Mouse (Mus musculus) embryonic facial prominence, embryonic 13.5 days (tissue): ENCODE results near the gene Lss. TPM values are rescaled to one million over a fixed set of nuclear protein-coding genes. Genes with fewer than 3 reads are reported as not detected.

Experiments used
- ATAC-seq: fragments of 200-750 bp; cut with Nextera tagmentation; 2 replicates; pipeline ENCODE4 v1.8.0; 2017; ENCODE audit warnings: low read depth; ENCODE audit not compliant: insufficient number of reproducible peaks, insufficient read depth, low FRiP score, low TSS enrichment
- H3K27ac ChIP-seq: fragments of 300-500 bp; sonication (generic); 2 replicates; pipeline ENCODE4 v1.5.1; 2015; ENCODE audit warnings: moderate library complexity, mild to moderate bottlenecking, inconsistent platforms
- H3K27me3 ChIP-seq: fragments of 300-500 bp; sonication (generic); 2 replicates; pipeline ENCODE4 v1.6.1; 2015; ENCODE audit warnings: mild to moderate bottlenecking, inconsistent platforms
- H3K36me3 ChIP-seq: fragments of 300-500 bp; sonication (generic); 2 replicates; pipeline ENCODE4 v1.6.1; 2015; ENCODE audit warnings: mild to moderate bottlenecking, inconsistent platforms
- H3K4me1 ChIP-seq: fragments of 300-500 bp; sonication (generic); 2 replicates; pipeline ENCODE4 v1.6.1; 2015; ENCODE audit warnings: inconsistent platforms
- H3K4me2 ChIP-seq: fragments of 300-500 bp; sonication (generic); 2 replicates; pipeline ENCODE4 v1.6.1; 2015; ENCODE audit warnings: moderate library complexity, mild to moderate bottlenecking, inconsistent platforms
- H3K4me3 ChIP-seq: fragments of 300-500 bp; sonication (generic); 2 replicates; pipeline ENCODE4 v1.5.1; 2015; ENCODE audit warnings: mild to moderate bottlenecking, inconsistent platforms
- H3K9ac ChIP-seq: fragments of 300-500 bp; sonication (generic); 2 replicates; pipeline ENCODE4 v1.6.1; 2015; ENCODE audit warnings: mild to moderate bottlenecking, inconsistent platforms
- H3K9me3 ChIP-seq: fragments of 300-500 bp; sonication (generic); 2 replicates; pipeline ENCODE4 v1.6.1; 2016; ENCODE audit warnings: inconsistent platforms
- WGBS: fragments of 180-500 bp; shearing (Covaris S2); methylation state at CpG from one replicate; pipeline ENCODE4 v1.1.7; 2015; ENCODE audit warnings: mixed read lengths; 5-methylcytosine and 5-hydroxymethylcytosine counted together
- polyA plus RNA-seq: library from polyadenylated mRNA; unstranded; fragments of >200 nt; fragmentation: Nextera tagmentation; extraction: Ambion mirVana; gene quantifications from 2 replicates; pipeline ENCODE4 v1.2.1, GENCODE M21; 2015

Lss gene
- polyA plus RNA-seq, 1 experiment from 2014 or later: 37.3 TPM

DNA sequence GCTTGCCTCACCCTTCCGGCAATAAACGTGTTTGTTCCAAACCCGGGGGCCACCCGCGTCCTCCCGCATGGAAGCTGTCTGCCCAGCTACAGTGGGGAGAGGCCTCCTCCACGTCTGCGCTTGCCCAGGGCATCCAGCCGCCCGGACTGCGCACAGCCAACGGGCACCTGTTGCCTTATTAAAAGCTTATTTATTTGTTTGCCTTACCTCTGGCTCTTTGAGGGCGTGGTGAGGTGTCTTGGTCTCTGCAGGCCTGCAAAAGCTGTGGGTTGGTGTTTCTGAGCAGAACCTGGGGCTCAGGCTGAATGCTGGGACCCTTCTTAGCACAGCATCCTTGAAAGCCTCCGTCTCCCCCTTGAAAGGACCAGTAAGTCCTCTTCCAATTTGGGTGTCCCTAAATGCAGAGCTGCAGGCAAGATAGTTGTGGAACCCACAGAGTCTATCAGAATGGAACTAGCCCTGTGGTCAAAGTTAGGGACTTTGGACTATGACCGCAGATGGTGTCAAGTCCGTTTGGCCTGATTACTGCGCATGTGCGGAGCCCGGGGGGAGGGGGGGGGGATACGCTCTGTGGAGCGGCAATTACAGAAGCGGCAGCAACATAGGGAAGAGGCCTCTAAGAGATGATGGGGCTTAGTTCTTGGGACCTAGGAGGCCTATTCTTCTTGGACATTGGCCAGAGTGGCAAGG lies 38.8 kb downstream of the Lss start:
- WGBS: 87% methylated on average over 22 of the region's 22 CpGs

GRCm38 (mm10) chr10:76571070-76571469 lies 39.7 kb downstream of the Lss start:
- H3K4me2 ChIP-seq: no peak overlapping the region
- H3K9ac ChIP-seq: no peak overlapping the region
- H3K36me3 ChIP-seq: no peaks in the 10 kb centered on the region
- no peak overlapping the region for H3K27ac ChIP-seq
- H3K9me3 ChIP-seq: no peaks in the 10 kb centered on the region
- no peak overlapping the region for H3K4me3 ChIP-seq
- no peaks in the 10 kb centered on the region for H3K27me3 ChIP-seq
- no peak for ATAC-seq
- no peaks in the 10 kb centered on the region for H3K4me1 ChIP-seq
- WGBS: 72% methylated on average over 2 of the region's 2 CpGs

More for the DNA sequence above, 38.8 kb downstream of the Lss start:
- no peaks in the 10 kb centered on the region for H3K36me3 ChIP-seq
- no peaks in the 10 kb centered on the region for H3K9me3 ChIP-seq
- H3K4me3 ChIP-seq: no peak overlapping the region
- H3K4me1 ChIP-seq: no peaks in the 10 kb centered on the region
- H3K4me2 ChIP-seq: no peak overlapping the region
- no peaks in the 10 kb centered on the region for H3K27me3 ChIP-seq
- no peak overlapping the region for H3K27ac ChIP-seq
- ATAC-seq: no peak
- H3K9ac ChIP-seq: no peak overlapping the region

- Histone ChIP-seq H3K9ac (no peak overlapping the region), H3K36me3 (no peaks in the 10 kb centered on the region), H3K4me2 (no peak overlapping the region), H3K9me3 (no peaks in the 10 kb centered on the region), H3K4me1 (no peaks in the 10 kb centered on the region), H3K27me3 (no peaks in the 10 kb centered on the region), H3K4me3 (no peak overlapping the region), H3K27ac (no peak overlapping the region)
- 84% methylated on average over 3 of the region's 3 CpGs for WGBS
- no peak for ATAC-seq
These were observed 40.8 kb downstream of the Lss start for GRCm38 (mm10) chr10:76572151-76572550.

GRCm38 (mm10) chr10:76575374-76575773 lies 44.0 kb downstream of the Lss start, which contains the start of gene Ftcd:
Gene Ftcd, plus strand, starts transcription at chr10:76575648.
- Histone ChIP-seq H3K4me3 (no peak within 1 kb of the TSS), H3K9ac (no peak within 1 kb of the TSS), H3K9me3 (no peaks in the 10 kb centered on the region), H3K27me3 (no peaks in the 10 kb centered on the region), H3K4me1 (no peaks in the 10 kb centered on the region), H3K27ac (no peak within 1 kb of the TSS), H3K36me3 (no peaks in the 10 kb centered on the region), H3K4me2 (no peak within 1 kb of the TSS)
- ATAC-seq: no peak
- WGBS: 85% methylated on average over 3 of the region's 3 CpGs

- WGBS: 70% methylated on average over 7 of the region's 7 CpGs
- no peak for ATAC-seq
- H3K4me3 ChIP-seq: no peak overlapping the region
These were observed 45.5 kb downstream of the Lss start for GRCm38 (mm10) chr10:76576920-76577319.

DNA sequence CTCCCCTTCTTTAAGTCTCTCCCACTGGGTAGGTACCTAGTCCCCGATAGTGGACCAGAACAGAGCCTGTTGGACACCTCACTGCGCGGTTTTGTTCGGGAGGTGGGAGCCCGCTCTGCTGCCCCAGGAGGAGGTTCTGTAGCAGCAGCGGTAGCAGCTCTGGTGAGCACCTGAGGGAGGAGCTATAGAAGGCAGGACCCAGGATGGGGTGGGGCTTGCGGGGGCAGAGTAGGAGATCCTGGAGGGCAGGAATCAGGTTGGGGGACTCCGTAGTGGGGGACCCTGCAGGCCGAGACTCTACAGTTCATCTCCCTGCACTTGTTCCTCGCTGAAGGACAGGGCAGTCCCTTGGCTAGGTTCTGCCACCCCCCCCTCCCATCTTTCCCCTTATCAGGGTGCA lies 52.8 kb downstream of the Lss start:
- Histone ChIP-seq H3K4me3 (peak overlapping the region; percentile 28), H3K27me3 (peaks cover 13% of the 10 kb centered on the region), H3K4me1 (peaks cover 13% of the 10 kb centered on the region), H3K9me3 (no peaks in the 10 kb centered on the region), H3K4me2 (peak overlapping the region; percentile 56), H3K36me3 (no peaks in the 10 kb centered on the region), H3K27ac (no peak overlapping the region), H3K9ac (peak overlapping the region; percentile 61)
- 16% methylated on average over 10 of the region's 10 CpGs for WGBS
- ATAC-seq: no peak; the same call in 1 of the 2 replicates

More at GRCm38 (mm10) chr10:76576920-76577319, 45.5 kb downstream of the Lss start:
- H3K4me1 ChIP-seq: no peaks in the 10 kb centered on the region
- no peak overlapping the region for H3K9ac ChIP-seq
- no peaks in the 10 kb centered on the region for H3K36me3 ChIP-seq
- no peaks in the 10 kb centered on the region for H3K9me3 ChIP-seq
- H3K27me3 ChIP-seq: no peaks in the 10 kb centered on the region
- no peak overlapping the region for H3K4me2 ChIP-seq
- no peak overlapping the region for H3K27ac ChIP-seq

DNA sequence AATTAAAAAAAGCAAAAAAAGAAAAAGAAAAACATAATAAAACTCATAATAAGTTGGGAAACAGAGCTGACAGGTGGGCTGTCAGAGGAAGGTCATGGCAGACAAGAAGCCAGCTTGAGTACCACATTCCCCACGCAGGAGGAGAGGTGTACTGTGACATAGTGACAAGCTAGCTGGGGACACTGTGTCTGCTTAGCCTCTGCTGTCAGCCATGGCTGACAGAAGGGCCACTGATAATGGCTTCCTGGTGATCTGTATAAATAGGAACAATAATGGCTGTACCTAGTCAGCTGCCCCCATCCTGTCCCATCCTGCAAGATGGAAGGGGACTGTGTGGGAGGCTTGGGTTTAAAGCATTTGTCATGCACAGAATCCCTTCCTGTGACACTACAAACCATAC lies 54.8 kb downstream of the Lss start:
- Histone ChIP-seq H3K9me3 (no peaks in the 10 kb centered on the region), H3K4me2 (no peak overlapping the region), H3K27ac (no peak overlapping the region), H3K9ac (no peak overlapping the region), H3K36me3 (no peaks in the 10 kb centered on the region), H3K27me3 (peaks cover 13% of the 10 kb centered on the region), H3K4me3 (no peak overlapping the region), H3K4me1 (peaks cover 13% of the 10 kb centered on the region)
- 37% methylated on average over 1 of the region's 1 CpGs for WGBS
- no peak for ATAC-seq

DNA sequence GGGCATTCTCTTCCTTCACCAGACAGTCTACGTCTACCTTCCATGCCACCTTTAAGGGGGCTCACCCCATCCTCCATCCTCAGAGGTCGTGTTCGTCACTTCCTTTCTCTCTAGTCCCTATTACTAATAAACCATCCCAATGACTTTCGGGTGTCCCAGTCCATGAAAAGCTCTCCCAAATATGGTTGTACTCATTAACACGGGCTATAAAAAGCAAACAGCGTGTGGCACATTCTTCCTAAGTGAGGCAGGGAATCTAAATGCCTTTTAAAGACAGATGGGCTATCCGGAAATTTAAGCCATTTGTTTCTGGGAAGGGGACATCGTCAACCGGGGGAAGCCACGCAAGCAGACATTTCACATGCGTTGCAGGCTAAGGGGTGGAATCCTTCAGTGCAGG lies 58.8 kb downstream of the Lss start:
- Histone ChIP-seq H3K36me3 (no peaks in the 10 kb centered on the region), H3K27me3 (no peaks in the 10 kb centered on the region), H3K4me2 (no peak overlapping the region), H3K9me3 (no peaks in the 10 kb centered on the region), H3K4me3 (no peak overlapping the region), H3K27ac (no peak overlapping the region), H3K9ac (no peak overlapping the region), H3K4me1 (peaks cover 11% of the 10 kb centered on the region)
- no peak for ATAC-seq
- 83% methylated on average over 11 of the region's 11 CpGs for WGBS

GRCm38 (mm10) chr10:76596338-76596737 lies 65.0 kb downstream of the Lss start:
- Histone ChIP-seq H3K4me1 (peaks cover 11% of the 10 kb centered on the region), H3K9ac (no peak overlapping the region), H3K4me2 (no peak overlapping the region), H3K9me3 (no peaks in the 10 kb centered on the region), H3K4me3 (no peak overlapping the region), H3K36me3 (peaks cover 39% of the 10 kb centered on the region), H3K27me3 (no peaks in the 10 kb centered on the region), H3K27ac (no peak overlapping the region)
- WGBS: 91% methylated on average over 31 of the region's 31 CpGs
- ATAC-seq: no peak

DNA sequence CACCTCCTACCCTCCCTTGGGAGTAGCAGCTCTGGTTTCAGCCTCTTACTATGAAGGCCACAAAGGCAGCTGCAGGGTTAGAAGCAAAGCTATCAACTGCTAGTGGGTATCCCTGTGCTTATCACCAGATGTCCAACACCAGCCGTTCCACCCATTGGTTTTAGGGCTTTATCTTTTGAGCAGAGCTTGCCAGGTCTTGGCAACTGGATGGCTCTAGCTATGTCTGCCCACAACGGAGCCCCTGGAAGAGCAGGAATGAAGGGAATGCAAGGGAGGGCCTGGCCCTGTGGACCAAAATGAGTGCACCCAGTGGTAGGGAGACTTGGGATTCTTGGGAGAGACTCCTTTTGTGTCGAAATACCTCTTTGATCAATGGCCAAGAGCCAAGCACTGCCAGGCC lies 71.3 kb downstream of the Lss start:
- Histone ChIP-seq H3K4me3 (no peak overlapping the region), H3K9ac (no peak overlapping the region), H3K27ac (no peak overlapping the region), H3K9me3 (no peaks in the 10 kb centered on the region), H3K27me3 (no peaks in the 10 kb centered on the region), H3K4me2 (no peak overlapping the region), H3K4me1 (no peaks in the 10 kb centered on the region), H3K36me3 (peaks cover 92% of the 10 kb centered on the region)
- ATAC-seq: no peak
- WGBS: 84% methylated on average over 3 of the region's 3 CpGs
